ENCODE assay signal across 23 mouse cellular contexts in genomic region chr19:24848844-24849243, GRCm38 (mm10). TPM values are rescaled to one million over a fixed set of nuclear protein-coding genes. Genes with fewer than 3 reads are reported as not detected.
DNase-seq lines count a peak whose midpoint lies in the region; ATAC-seq lines count a peak whose summit lies in the region.
"Had no signal": no experiment of that assay in that cellular context is flagged by ENCODE, and none has a peak within 500 bp of the region (broad histone marks: within the 10 kb centered on the region; RNA-seq: fewer than 3 reads in every experiment).

No protein-coding gene starts in this region.

- no peaks in the 10 kb centered on the region for H3K27me3 ChIP-seq in kidney, embryonic 14.5 days (ENCODE audit: control insufficient read depth, insufficient read depth, low read length)
- H3K27me3 ChIP-seq in stomach, embryonic 16.5 days (ENCODE audit: control insufficient read depth, insufficient read depth, low read length): no peaks in the 10 kb centered on the region
- H3K27me3 ChIP-seq: hindbrain, embryonic 15.5 days; liver, embryonic 15.5 days had no signal

- H3K36me3 ChIP-seq in kidney, embryonic 14.5 days (ENCODE audit: control insufficient read depth, insufficient read depth, low read length): no peaks in the 10 kb centered on the region
- no peaks in the 10 kb centered on the region for H3K36me3 ChIP-seq in stomach, embryonic 16.5 days (ENCODE audit: control insufficient read depth, insufficient read depth, low read length)
- H3K36me3 ChIP-seq: hindbrain, embryonic 15.5 days; liver, embryonic 15.5 days; midbrain, embryonic 12.5 days had no signal

- H3K9me3 ChIP-seq in kidney, embryonic 14.5 days (ENCODE audit: control insufficient read depth, low read length): no peaks in the 10 kb centered on the region
- H3K9me3 ChIP-seq in stomach, embryonic 16.5 days (replicated peaks; ENCODE audit: control insufficient read depth, low read length): no peaks in the 10 kb centered on the region
- H3K9me3 ChIP-seq: hindbrain, embryonic 15.5 days; liver, embryonic 15.5 days; midbrain, embryonic 12.5 days had no signal

- no peak overlapping the region for H3K4me3 ChIP-seq in kidney, embryonic 14.5 days (ENCODE audit: low read length)
- no peak overlapping the region for H3K4me3 ChIP-seq in stomach, embryonic 16.5 days (replicated peaks; ENCODE audit: low read length)
- H3K4me3 ChIP-seq: hindbrain, embryonic 15.5 days; liver, embryonic 15.5 days; midbrain, embryonic 12.5 days had no signal

- peak overlapping the region; percentile 63 for H3K27ac ChIP-seq in kidney, embryonic 14.5 days (ENCODE audit: low read depth, low read length)
- peak overlapping the region; percentile 80 for H3K27ac ChIP-seq in stomach, embryonic 16.5 days (ENCODE audit: low read length)
- H3K27ac ChIP-seq: hindbrain, embryonic 15.5 days; liver, embryonic 15.5 days; midbrain, embryonic 12.5 days had no signal

- H3K9ac ChIP-seq in kidney, embryonic 14.5 days (ENCODE audit: low read depth, low read length): no peak overlapping the region
- no peak overlapping the region for H3K9ac ChIP-seq in stomach, embryonic 16.5 days (ENCODE audit: low read length)
- H3K9ac ChIP-seq: forebrain, postnatal 0 days; hindbrain, embryonic 15.5 days; liver, embryonic 15.5 days; midbrain, embryonic 12.5 days had no signal

- peak; percentile 22 to 23 for DNase-seq in cerebellum, postnatal 10 days
- no peak for DNase-seq in cerebellum, postnatal 36 days
- DNase-seq in kidney, adult 9 months: no peak
- peak; percentile 1 for DNase-seq in lung, postnatal 10 days
- no peak for DNase-seq in lung, adult 18-20 months
- DNase-seq in c-Kit-positive CD71-positive TER-119-positive erythroid progenitor cells, embryonic 14.5 days (ENCODE audit: low spot score): no peak
- DNase-seq: adrenal gland, postnatal 25 days; cerebellum, adult 9-10 months; forebrain, postnatal 0 days; kidney, adult 18-20 months; kidney, postnatal 36 days; liver; thymus, postnatal 25 days had no signal

- WGBS in kidney, embryonic 14.5 days: 71% methylated on average over 2 of the region's 2 CpGs
- 56% methylated on average over 2 of the region's 2 CpGs for WGBS in stomach, embryonic 16.5 days

- peak; percentile 11; the same call in 1 of the 2 replicates for ATAC-seq in kidney, embryonic 14.5 days (ENCODE audit: low FRiP score, low TSS enrichment)
- no peak for ATAC-seq in stomach, embryonic 16.5 days (ENCODE audit: insufficient read depth, low FRiP score)
- ATAC-seq: forebrain, postnatal 0 days had no signal

- H3K4me1 ChIP-seq in kidney, embryonic 14.5 days (ENCODE audit: control insufficient read depth, insufficient read depth, low read length): peaks cover 33% of the 10 kb centered on the region
- peaks cover 56% of the 10 kb centered on the region for H3K4me1 ChIP-seq in stomach, embryonic 16.5 days (ENCODE audit: control insufficient read depth, insufficient read depth, low read length)
- H3K4me1 ChIP-seq: liver, embryonic 15.5 days had no signal

- no peak overlapping the region for H3K4me2 ChIP-seq in kidney, embryonic 14.5 days (replicated peaks; ENCODE audit: low read depth, low read length)
- H3K4me2 ChIP-seq in stomach, embryonic 16.5 days (ENCODE audit: low read depth, low read length): 0 out of 2 replicates have a peak overlapping the region, but pooled peaks have one; percentile 17
- H3K4me2 ChIP-seq: hindbrain, embryonic 15.5 days; liver, embryonic 15.5 days; midbrain, embryonic 12.5 days had no signal

RNA-seq across cellular contexts. Expression of gene Pgm5, which starts 12.8 kb away (rescaled TPM):
- polyA plus RNA-seq in kidney, embryonic 14.5 days (2014; fragmentation: Nextera tagmentation; extraction: Ambion mirVana): 1.8 and 2.4 TPM in 2 replicates
- 7.3 and 10.5 TPM in 2 replicates for polyA plus RNA-seq in stomach, embryonic 16.5 days (2015; fragmentation: Nextera tagmentation; extraction: Ambion mirVana)

RNA-seq across cellular contexts. Expression of gene Gm10053, which starts 26.6 kb away (rescaled TPM):
- polyA plus RNA-seq in kidney, embryonic 14.5 days (2014; fragmentation: Nextera tagmentation; extraction: Ambion mirVana): 307 and 366 TPM in 2 replicates
- polyA plus RNA-seq in stomach, embryonic 16.5 days (2015; fragmentation: Nextera tagmentation; extraction: Ambion mirVana): 239 and 241 TPM in 2 replicates

RNA-seq across cellular contexts. Expression of gene Foxd4, which starts 52.2 kb away (rescaled TPM):
- polyA plus RNA-seq in kidney, embryonic 14.5 days (2014; fragmentation: Nextera tagmentation; extraction: Ambion mirVana): not detected in 2 replicates
- polyA plus RNA-seq in stomach, embryonic 16.5 days (2015; fragmentation: Nextera tagmentation; extraction: Ambion mirVana): 0.10 TPM in 1 of 2 replicates, not detected in the other
- polyA plus RNA-seq: cortical plate, adult 2 months; embryonic facial prominence, embryonic 11.5 days; forebrain, embryonic 11.5 days; forebrain, postnatal 0 days; heart, embryonic 14.5 days; liver, embryonic 15.5 days; neural tube, embryonic 11.5 days had no signal

Comparison
In these comparisons a context has a peak if more than half of its experiments do, and no peak if none do; other contexts are left out.
1. DNase-seq: peak in cerebellum, postnatal 10 days (2 of 2) and lung, postnatal 10 days (single experiment); none in cerebellum, postnatal 36 days (0 of 2), kidney, adult 9 months (single experiment), lung, adult 18-20 months (0 of 2) and c-Kit-positive CD71-positive TER-119-positive erythroid progenitor cells, embryonic 14.5 days (single experiment).